ENCODE assay signal across 8 mouse cellular contexts in the genomic region with DNA sequence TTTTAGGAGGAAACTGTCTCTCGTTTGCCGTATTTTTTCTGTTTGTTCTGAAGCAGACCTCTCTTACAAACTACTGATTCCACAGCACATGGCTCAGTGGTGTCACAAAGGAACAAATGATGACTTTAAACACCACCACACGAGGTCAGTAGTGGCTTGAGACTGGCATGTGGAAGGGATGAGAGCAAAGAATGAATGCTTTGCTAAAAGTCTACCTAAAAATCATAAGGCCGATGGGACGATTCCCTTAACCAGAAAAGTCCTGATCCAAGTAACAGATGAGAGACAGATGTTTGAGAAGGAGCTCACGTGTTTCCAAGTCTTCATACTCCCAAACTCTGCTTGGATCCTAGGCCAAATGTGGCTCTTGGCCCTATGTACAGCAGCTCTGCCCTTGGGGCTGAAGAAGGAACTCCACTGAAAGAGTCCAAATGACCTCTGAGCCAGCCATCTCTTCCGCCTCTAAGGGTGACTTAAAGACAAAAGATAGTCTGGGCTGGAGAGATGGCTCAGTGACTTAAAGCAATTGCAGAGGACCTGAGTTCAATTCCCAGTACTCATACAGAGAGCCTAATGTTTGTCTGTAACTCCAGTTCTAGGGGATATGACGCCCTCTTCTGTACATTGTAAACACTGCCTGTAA. TPM values are rescaled to one million over a fixed set of nuclear protein-coding genes. Genes with fewer than 3 reads are reported as not detected.
DNase-seq lines count a peak whose midpoint lies in the region; ATAC-seq and TF ChIP-seq lines count a peak whose summit lies in the region.
"Had no signal": no experiment of that assay in that cellular context is flagged by ENCODE, and none has a peak within 500 bp of the region (broad histone marks: within the 10 kb centered on the region; RNA-seq: fewer than 3 reads in every experiment).

No protein-coding gene starts in this region.

- TF ChIP-seq CTCF in testis, adult 2 months (IDR thresholded peaks at IDR 0.05; ENCODE audit: control insufficient read depth, insufficient read depth, insufficient replicate concordance, low read depth, low read length) = no peak

- 0 out of 2 replicates have a peak overlapping the region, but pooled peaks have one; percentile 30 for H3K9ac ChIP-seq in limb, embryonic 11.5 days (ENCODE audit: low read length)
- H3K9ac ChIP-seq in neural tube, embryonic 14.5 days (replicated peaks; ENCODE audit: low read depth, low read length) = no peak overlapping the region

- H3K27me3 ChIP-seq in testis, adult 2 months (ENCODE audit: control insufficient read depth, insufficient read depth, low read length) = no peaks in the 10 kb centered on the region
- no peaks in the 10 kb centered on the region for H3K27me3 ChIP-seq in erythroblast, embryonic 14.5 days (ENCODE audit: control insufficient read depth)
- H3K27me3 ChIP-seq in limb, embryonic 11.5 days (ENCODE audit: control insufficient read depth, insufficient read depth, low read length) = no peaks in the 10 kb centered on the region
- no peaks in the 10 kb centered on the region for H3K27me3 ChIP-seq in neural tube, embryonic 14.5 days (ENCODE audit: control insufficient read depth, insufficient read depth, low read length)

- WGBS in limb, embryonic 11.5 days = 40% methylated on average over 8 of the region's 8 CpGs
- WGBS in neural tube, embryonic 14.5 days = 45% methylated on average over 8 of the region's 8 CpGs

- no peaks in the 10 kb centered on the region for H3K9me3 ChIP-seq in erythroblast, embryonic 14.5 days (ENCODE audit: control insufficient read depth, low read length)
- no peaks in the 10 kb centered on the region for H3K9me3 ChIP-seq in limb, embryonic 11.5 days (ENCODE audit: control insufficient read depth, low read length)
- no peaks in the 10 kb centered on the region for H3K9me3 ChIP-seq in neural tube, embryonic 14.5 days (ENCODE audit: control insufficient read depth, low read length)

- TF ChIP-seq POLR2A in testis, adult 2 months (IDR thresholded peaks at IDR 0.05; ENCODE audit: control insufficient read depth, low read depth, low read length) = no peak

- H3K27ac ChIP-seq in testis, adult 2 months (ENCODE audit: control insufficient read depth, insufficient read depth, low read depth, low read length) = peak overlapping the region; percentile 70
- no peak overlapping the region for H3K27ac ChIP-seq in limb, embryonic 11.5 days (replicated peaks; ENCODE audit: low read depth, low read length)
- peak overlapping the region; percentile 29; the same call in 1 of the 2 replicates for H3K27ac ChIP-seq in neural tube, embryonic 14.5 days (ENCODE audit: low read depth, low read length)

- peak overlapping the region; percentile 83 for H3K4me2 ChIP-seq in limb, embryonic 11.5 days (ENCODE audit: low read depth, severe bottlenecking)
- H3K4me2 ChIP-seq in neural tube, embryonic 14.5 days (ENCODE audit: low read depth, low read length) = peak overlapping the region; percentile 86; the same call in 1 of the 2 replicates

- peaks cover 4% of the 10 kb centered on the region for H3K36me3 ChIP-seq in testis, adult 2 months (ENCODE audit: control insufficient read depth, insufficient read depth, low read length)
- peaks cover 36% of the 10 kb centered on the region for H3K36me3 ChIP-seq in erythroblast, embryonic 14.5 days (ENCODE audit: control insufficient read depth)
- peaks cover 18% of the 10 kb centered on the region for H3K36me3 ChIP-seq in limb, embryonic 11.5 days (ENCODE audit: control insufficient read depth, insufficient read depth, low read length)
- peaks cover 29% of the 10 kb centered on the region for H3K36me3 ChIP-seq in neural tube, embryonic 14.5 days (ENCODE audit: control insufficient read depth, insufficient read depth, low read length)

- no peak for DNase-seq in testis, postnatal 14 days (ENCODE audit: low spot score)
- no peak for DNase-seq in limb, embryonic 11.5 days (ENCODE audit: low spot score)
- no peak for DNase-seq in left cerebral cortex, postnatal 25 days (ENCODE audit: low spot score in 2 of 2)
- no peak for DNase-seq in testis, postnatal 10 days (ENCODE audit: low spot score)

- peak overlapping the region; percentile 99; the same call in 1 of the 2 replicates for H3K4me3 ChIP-seq in testis, adult 2 months (ENCODE audit: control insufficient read depth, low read depth, low read length)
- H3K4me3 ChIP-seq in erythroblast, embryonic 14.5 days (replicated peaks) = peak overlapping the region; percentile 84
- peak overlapping the region; percentile 77 for H3K4me3 ChIP-seq in limb, embryonic 11.5 days (ENCODE audit: low read depth, low read length)
- peak overlapping the region; percentile 79 for H3K4me3 ChIP-seq in neural tube, embryonic 14.5 days (ENCODE audit: low read depth, low read length)

- intact Hi-C loops in left cerebral cortex, postnatal 25 days (cut with DNase I) = no loop called here

- no peak for ATAC-seq in limb, embryonic 11.5 days (ENCODE audit: insufficient number of reproducible peaks, low FRiP score, low TSS enrichment, low read depth)
- 0 out of 2 replicates have a peak, but pooled peaks have one; percentile 35 for ATAC-seq in neural tube, embryonic 14.5 days (ENCODE audit: low read depth)

- H3K4me1 ChIP-seq in testis, adult 2 months (ENCODE audit: control insufficient read depth, insufficient read depth, low read length) = no peaks in the 10 kb centered on the region; the same call in 1 of the 2 replicates
- peaks cover 40% of the 10 kb centered on the region for H3K4me1 ChIP-seq in erythroblast, embryonic 14.5 days (ENCODE audit: control insufficient read depth)
- 0 out of 2 replicates have a peak, but pooled peaks cover 5% of the 10 kb centered on the region for H3K4me1 ChIP-seq in limb, embryonic 11.5 days (ENCODE audit: control insufficient read depth, insufficient read depth, low read length)
- H3K4me1 ChIP-seq in neural tube, embryonic 14.5 days (ENCODE audit: control insufficient read depth, insufficient read depth, low read length) = peaks cover 11% of the 10 kb centered on the region

RNA-seq across cellular contexts. Expression of a gene that starts 13.6 kb away (rescaled TPM):
- 2.4 and 3.4 TPM in 2 replicates for polyA plus RNA-seq in testis, adult 2 months (2012; rRNA removed)
- not detected in 2 replicates for polyA plus RNA-seq in erythroblast, embryonic 14.5 days (2012)
- polyA plus RNA-seq in limb, embryonic 11.5 days (2014; fragmentation: Nextera tagmentation; extraction: Ambion mirVana) = 4.0 and 4.7 TPM in 2 replicates
- polyA plus RNA-seq in neural tube, embryonic 14.5 days (2014; fragmentation: Nextera tagmentation; extraction: Ambion mirVana) = 687 and 1,092 TPM in 2 replicates
- total RNA-seq in left cerebral cortex, postnatal 25 days (2021) = 100 to 1,000 TPM; 540 to 648 TPM
- total RNA-seq: heart, postnatal 36 days had no signal

RNA-seq across cellular contexts. Expression of a gene that starts 47.8 kb away (rescaled TPM):
- polyA plus RNA-seq in testis, adult 2 months (2012; rRNA removed) = 16.8 and 18.8 TPM in 2 replicates
- polyA plus RNA-seq in erythroblast, embryonic 14.5 days (2012) = 0.24 and 0.34 TPM in 2 replicates
- 19.3 and 21.6 TPM in 2 replicates for polyA plus RNA-seq in limb, embryonic 11.5 days (2014; fragmentation: Nextera tagmentation; extraction: Ambion mirVana)
- polyA plus RNA-seq in neural tube, embryonic 14.5 days (2014; fragmentation: Nextera tagmentation; extraction: Ambion mirVana) = 30.5 and 39.4 TPM in 2 replicates
- 100 to 1,000 TPM; 103 to 106 TPM for total RNA-seq in left cerebral cortex, postnatal 25 days (2021)

RNA-seq across cellular contexts. Expression of a gene that starts 55.5 kb away (rescaled TPM):
- polyA plus RNA-seq in testis, adult 2 months (2012; rRNA removed) = 14.9 and 17.2 TPM in 2 replicates
- polyA plus RNA-seq in erythroblast, embryonic 14.5 days (2012) = 0.01 and 0.09 TPM in 2 replicates
- 3.1 and 4.0 TPM in 2 replicates for polyA plus RNA-seq in limb, embryonic 11.5 days (2014; fragmentation: Nextera tagmentation; extraction: Ambion mirVana)
- polyA plus RNA-seq in neural tube, embryonic 14.5 days (2014; fragmentation: Nextera tagmentation; extraction: Ambion mirVana) = 0.62 and 3.7 TPM in 2 replicates
- total RNA-seq in left cerebral cortex, postnatal 25 days (2021) = 1 to 10 TPM; 1.6 to 2.7 TPM

Comparison
In these comparisons a context has a peak if more than half of its experiments do, and no peak if none do; other contexts are left out.
1. RNA of a gene that starts 13.6 kb away (polyA plus RNA-seq): 687 to 1,092 TPM in neural tube, embryonic 14.5 days; 4.0 to 4.7 TPM in limb, embryonic 11.5 days, 2.4 to 3.4 TPM in testis, adult 2 months and not detected in erythroblast, embryonic 14.5 days; every median in the first group is over 100 times any median in the second.
2. RNA of a gene that starts 47.8 kb away (polyA plus RNA-seq): 30.5 to 39.4 TPM in neural tube, embryonic 14.5 days, 19.3 to 21.6 TPM in limb, embryonic 11.5 days and 16.8 to 18.8 TPM in testis, adult 2 months; 0.24 to 0.34 TPM in erythroblast, embryonic 14.5 days; every median in the first group is over 10 times any median in the second.
3. Peak in every context shown above with its lines, with median percentiles within 50 percentile points of each other: H3K4me3 ChIP-seq.